Mouse (Mus musculus) layer of hippocampus, postnatal 25 days (tissue): ENCODE measurements around the gene Tex35. TPM values are rescaled to one million over a fixed set of nuclear protein-coding genes. Genes with fewer than 3 reads are reported as not detected.

Experiments
- DNase-seq, 2 experiments: peaks; one replicate each; pipeline ENCODE4 v3.0.0; 2022; ENCODE audit warnings: mixed read lengths in 2 of 2, low spot score in 1 of 2; ENCODE audit errors: extremely low spot score in 1 of 2
- total RNA-seq, 2 experiments: library from RNA; stranded (reverse); gene quantifications; 2 replicates each; pipeline ENCODE4 v1.2.3; 2021

Gene Tex35
- total RNA-seq, 2 experiments from 2014 or later: not detected

DNA sequence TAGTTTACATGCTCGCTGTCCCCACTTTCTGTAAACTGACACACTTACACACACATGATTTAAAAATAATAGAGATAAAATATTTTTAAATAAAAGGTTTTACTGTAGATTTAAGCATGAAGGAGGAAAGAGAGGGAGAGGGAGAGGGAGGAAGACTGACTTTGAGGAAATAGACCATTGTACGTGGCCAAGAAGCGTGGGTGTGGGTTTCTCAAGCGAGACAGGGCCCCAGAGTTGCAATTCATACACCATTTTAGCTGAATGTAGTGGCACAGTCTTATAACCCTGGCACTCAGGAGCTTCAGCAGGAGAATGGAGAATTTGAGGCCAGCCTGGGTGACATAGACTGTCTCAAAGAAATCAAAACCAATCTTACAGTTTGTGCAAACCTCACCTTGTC lies 25.5 kb downstream of the Tex35 start:
- DNase-seq: no peak

GRCm38 (mm10) chr1:157081999-157082398 lies 26.5 kb downstream of the Tex35 start:
- DNase-seq: no peak

DNA sequence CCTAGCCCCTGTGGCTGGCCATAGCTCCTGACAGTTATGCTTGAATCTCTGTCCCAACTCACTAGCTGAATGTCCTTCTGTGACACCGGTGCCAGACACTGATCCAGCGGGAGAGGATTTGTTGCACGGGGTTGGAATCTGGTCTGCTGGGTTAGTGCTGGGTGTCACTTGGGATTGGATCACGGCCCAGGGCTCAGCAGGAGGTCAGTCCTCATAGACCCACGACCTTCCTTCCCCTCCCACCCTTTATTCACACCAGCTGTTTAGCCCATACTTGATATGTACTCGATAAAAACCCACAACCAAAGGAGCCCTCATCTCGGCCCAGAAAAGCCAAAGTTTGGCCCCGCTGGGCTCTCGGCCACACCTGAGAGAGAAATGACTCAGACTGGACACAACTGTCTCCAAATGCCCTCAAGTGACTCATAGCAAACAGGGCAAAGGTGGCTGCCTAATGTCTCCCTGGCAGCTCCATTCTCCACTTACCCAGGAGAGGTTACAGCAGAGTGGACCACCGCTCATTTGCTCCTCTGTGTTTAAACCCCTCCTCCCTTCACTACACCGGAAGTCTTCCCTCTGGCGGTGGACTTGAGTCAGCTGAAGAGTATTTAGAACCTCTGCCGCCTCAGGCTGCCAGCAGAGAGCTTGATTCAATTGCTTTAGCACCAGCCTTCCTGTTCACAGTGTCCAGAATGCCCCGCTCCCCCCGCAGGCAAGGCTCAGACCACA lies 27.2 kb downstream of the Tex35 start:
- DNase-seq: no peak

DNA sequence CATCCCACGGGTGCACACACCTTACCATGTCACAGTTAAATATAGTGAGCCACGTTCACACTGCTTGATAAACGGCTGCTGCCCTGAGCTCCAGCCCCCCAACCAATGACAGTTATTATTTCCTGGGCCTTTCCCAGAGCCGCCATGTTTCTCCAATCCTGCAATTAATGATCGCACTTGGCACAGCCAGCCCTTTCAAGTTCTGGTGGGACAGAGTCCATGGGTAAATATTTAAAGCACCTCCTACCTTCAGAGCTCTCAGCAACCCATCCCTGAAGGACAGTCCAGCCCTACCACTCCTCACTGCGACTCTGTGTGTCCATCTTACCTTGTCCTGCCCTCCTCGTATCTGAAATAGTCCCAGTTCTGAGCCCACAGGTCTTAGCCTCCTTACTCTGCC lies 28.4 kb downstream of the Tex35 start:
- DNase-seq: no peak

- DNase-seq: peak in 1 of 2 experiments; percentile 57
Observed at GRCm38 (mm10) chr1:157079384-157080025, 29.0 kb downstream of the Tex35 start.

GRCm38 (mm10) chr1:157076781-157077705 lies 31.4 kb downstream of the Tex35 start:
- peak; percentile 92 to 97 for DNase-seq

DNA sequence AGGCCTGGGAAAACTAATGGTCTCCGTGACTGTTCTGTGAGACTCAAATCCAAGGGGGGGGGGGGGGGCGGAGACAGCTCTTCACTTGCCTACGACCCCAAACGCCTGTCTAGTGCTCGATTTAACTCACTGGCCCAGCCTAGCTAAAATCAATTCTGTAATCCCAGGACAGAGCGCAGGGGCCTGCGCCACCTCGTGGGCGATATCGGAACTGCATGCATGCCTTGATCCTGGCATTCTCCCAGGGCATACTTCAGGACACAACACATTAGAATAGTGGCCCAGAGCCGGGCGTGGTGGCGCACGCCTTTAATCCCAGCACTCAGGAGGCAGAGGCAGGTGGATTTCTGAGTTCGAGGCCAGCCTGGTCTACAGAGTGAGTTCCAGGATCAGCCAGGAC lies 32.2 kb downstream of the Tex35 start:
- DNase-seq: peak; percentile 87 to 95

- DNase-seq: no peak
Observed at GRCm38 (mm10) chr1:157074937-157075336, 33.5 kb downstream of the Tex35 start.

GRCm38 (mm10) chr1:157074371-157074770 lies 34.1 kb downstream of the Tex35 start:
- no peak for DNase-seq

DNA sequence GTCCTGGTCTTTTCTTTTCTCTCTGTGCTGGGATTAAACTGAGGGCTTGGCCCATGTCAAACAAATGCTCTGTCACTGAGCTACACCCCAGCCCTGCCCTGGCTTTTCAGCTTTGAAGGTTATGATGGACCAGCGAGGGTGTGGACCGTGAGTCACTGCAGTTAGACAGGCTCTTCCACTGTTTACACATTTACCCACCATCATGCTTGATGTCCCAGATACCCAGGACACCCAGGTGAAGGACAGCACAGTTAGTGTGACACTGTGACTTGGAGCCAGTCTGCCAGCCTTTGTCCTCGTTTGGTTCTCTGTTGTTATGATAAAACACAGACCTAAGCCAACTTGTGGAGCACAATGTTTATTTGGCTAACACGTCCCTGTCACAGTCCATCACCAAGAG lies 34.9 kb downstream of the Tex35 start:
- no peak for DNase-seq

- no peak for DNase-seq
Observed at GRCm38 (mm10) chr1:157069181-157069828, 39.2 kb downstream of the Tex35 start.

DNA sequence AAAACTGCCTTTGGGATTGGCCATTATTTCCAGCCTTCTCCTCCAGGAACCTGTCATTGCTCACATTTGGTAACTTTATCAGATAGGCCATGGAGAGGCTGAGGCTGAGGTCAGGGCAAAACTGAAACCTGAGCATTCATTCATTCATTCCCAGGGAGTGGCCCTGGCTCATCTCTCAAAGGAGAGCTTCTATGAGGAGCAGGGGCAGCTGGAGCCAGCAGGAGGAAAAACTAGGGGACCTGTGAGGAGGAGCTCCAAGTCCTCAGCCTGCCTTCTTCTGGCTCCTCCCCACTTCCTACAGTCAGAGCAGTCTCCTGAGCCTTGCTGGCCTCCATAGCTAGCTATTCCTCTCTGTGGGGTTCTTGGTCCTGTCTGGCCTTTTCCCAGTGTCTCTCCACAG lies 40.2 kb downstream of the Tex35 start:
- no peak for DNase-seq

GRCm38 (mm10) chr1:157065819-157066730 lies 42.4 kb downstream of the Tex35 start:
- no peak for DNase-seq

DNA sequence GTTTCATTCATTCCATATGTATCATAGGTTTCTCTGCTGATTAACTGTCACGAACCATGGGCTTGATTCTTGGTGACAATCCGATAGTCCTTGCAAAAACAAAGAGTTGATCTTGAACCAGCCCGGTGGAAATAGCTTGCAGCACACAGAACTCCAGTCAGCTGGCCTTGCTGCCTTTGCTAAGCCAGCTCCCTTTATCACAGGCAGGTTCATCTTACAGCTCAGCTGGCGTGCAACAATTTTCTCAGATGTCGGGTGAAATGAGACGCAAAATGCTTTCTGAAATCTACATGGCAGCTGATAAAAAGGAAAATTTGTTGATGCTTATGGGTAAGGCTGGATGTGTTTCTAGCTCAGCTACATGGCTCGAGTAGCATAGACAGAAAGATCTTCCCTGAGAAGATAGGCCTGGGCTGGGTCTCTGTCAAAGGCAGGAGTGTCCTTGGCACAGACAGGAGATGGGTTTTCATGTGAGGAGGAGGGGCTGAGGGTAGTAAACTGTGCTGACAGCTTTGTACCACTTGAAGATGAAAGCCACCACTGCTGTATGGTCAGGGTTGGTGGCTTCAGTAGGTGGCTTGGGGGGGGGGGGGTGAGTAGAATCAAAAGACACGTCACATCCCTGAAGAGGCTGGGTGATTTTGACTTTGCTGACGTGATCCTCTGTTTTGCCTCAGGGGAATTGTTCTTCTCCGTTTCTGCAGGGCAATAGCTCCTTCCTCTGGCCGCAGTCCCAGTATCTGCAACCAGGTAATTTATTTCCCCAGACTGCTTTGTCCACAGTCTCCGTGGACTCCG lies 45.0 kb downstream of the Tex35 start:
- DNase-seq: no peak

DNA sequence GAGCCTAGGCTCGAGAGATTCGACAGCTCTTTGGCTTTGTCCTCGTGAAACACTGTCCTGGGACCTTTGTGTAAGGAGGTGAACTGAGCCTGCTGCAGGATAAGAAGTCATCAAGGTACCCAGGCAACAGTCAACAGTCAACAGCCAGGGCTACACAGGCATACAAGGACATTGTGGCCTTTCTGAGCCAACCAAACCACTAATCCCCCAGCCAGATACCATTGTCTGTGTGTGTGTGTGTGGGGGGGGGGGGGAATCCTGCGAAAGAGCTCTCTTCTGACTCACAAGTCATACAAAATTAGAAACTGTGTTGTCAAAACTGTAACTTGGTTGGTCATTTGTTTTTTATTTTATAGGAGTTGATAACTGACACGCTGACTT lies 46.0 kb downstream of the Tex35 start:
- DNase-seq: no peak

- no peak for DNase-seq
Observed at GRCm38 (mm10) chr1:157061800-157062444, 46.6 kb downstream of the Tex35 start.

- DNase-seq: no peak
Observed at GRCm38 (mm10) chr1:157061170-157061569, 47.3 kb downstream of the Tex35 start.

DNA sequence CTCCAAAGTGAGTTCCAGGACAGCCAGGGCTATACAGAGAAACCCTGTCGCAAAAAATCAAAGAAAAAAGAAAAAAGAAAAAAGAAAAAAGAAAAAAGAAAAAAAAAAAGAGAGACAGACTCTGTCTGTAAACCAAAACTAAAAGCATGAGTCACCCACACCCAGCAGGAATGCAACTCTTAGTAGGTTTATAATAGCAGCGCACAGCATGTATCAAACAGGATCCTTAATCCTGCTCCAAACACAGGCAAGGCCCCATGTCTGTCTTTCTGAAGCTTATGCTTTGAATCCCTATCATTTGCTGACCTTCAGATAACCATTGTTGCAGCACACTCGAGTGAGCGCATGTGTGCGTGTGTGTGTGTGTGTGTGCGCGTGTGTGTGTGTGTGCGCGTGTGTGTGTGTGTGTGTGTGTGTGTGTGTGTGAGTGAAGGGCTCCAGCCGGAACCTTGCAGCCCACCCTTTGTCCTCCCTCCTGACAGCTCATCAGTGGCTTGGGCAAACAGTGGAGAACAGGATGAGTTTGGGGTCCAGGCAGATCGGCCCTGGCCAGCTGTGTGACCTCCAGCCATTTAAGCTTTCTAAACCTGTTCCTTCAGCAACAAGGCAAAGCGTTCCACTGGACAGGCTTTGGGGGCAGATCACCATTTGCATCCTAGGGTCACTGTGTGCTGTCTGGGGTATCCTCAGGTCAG lies 47.9 kb downstream of the Tex35 start:
- DNase-seq: no peak
